Mouse (Mus musculus) cortical plate, adult 2 months (tissue): ENCODE measurements around the gene Rgs10.

Source experiments
- CTCF ChIP-seq: fragments of 200-500 bp; IDR thresholded peaks from 2 replicates; pipeline ENCODE4 v1.5.1; 2011; ENCODE audit warnings: mild to moderate bottlenecking, control low read depth, low read length; ENCODE audit not compliant: insufficient read depth; ENCODE audit errors: extremely low read depth
- POLR2A ChIP-seq: fragments of 200-500 bp; IDR thresholded peaks from 2 replicates; pipeline ENCODE4 v1.6.1; 2011; ENCODE audit warnings: mild to moderate bottlenecking, low read length, control low read depth; ENCODE audit not compliant: insufficient read depth; ENCODE audit errors: extremely low read depth

DNA sequence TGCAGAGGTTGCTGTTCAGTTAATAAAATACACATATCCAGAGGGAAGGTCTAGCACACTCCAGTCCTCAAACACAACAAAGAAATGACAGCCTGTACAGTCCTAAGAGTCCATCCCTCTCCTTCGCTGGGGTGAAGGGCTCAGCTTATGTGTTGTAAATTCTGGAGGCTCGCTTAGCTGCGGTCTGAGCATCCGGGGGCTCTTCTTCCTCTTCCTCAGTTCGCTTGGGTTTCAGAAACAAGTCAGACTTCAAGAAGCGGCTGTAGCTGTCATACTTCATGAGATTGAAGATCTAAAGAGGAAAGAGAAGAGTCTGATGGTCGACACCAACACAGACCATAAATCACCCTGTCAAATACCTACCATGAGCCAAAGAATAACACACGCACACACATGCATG lies 44.8 kb downstream of the Rgs10 start:
- TF ChIP-seq CTCF (no peak), POLR2A (no peak)
